Mouse (Mus musculus) thymus, postnatal 0 days (tissue): ENCODE measurements around the gene Gast. TPM values are rescaled to one million over a fixed set of nuclear protein-coding genes. Genes with fewer than 3 reads are reported as not detected.
A peak's percentile ranks its signal among the peaks of the same experiment; 100 is the strongest.
"Not testable (repeated sequence)": the region's sequence is repeated elsewhere in the genome, so short reads cannot be mapped to it uniquely, and the experiment has no call there.

ENCODE experiments used
- DNase-seq: peaks from one replicate; pipeline ENCODE4 v3.0.0-alpha.2; 2015; ENCODE audit warnings: low spot score
- polyA plus RNA-seq: library from polyadenylated mRNA; unstranded; fragments of >200 nt; fragmentation: Nextera tagmentation; extraction: Ambion mirVana; gene quantifications from 2 replicates; pipeline ENCODE4 v1.2.1, GENCODE M21; 2015

Gene Gast
- 1.9 and 2.1 TPM in 2 replicates for polyA plus RNA-seq

DNA sequence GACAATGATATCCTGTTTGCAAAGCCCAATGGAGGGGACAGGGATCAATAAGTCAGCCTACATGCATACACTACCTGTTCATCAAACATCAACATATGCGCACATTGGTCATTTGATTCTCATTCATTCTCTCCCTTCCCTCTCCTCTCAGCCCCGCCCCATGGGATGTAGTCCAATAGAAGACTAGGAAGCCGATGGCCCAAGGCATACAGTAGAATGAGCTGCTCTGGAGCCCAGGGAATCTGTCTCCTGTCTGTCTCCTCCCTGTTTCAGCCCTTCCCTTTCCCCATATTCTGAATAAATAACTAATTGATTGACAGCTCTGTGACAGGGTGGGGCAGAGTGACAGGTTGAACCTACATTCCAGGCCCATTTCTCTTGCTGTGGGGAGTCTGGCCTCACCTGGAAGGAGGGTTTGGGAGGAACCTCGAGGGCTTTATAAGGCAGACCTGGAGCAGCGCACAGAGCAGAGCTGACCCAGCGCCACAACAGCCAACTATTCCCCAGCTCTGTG is at the start of gene Gast:
TSS of gene Gast (plus strand) at position 464 of the 514 bp plus-strand sequence.
- no peak for DNase-seq

DNA sequence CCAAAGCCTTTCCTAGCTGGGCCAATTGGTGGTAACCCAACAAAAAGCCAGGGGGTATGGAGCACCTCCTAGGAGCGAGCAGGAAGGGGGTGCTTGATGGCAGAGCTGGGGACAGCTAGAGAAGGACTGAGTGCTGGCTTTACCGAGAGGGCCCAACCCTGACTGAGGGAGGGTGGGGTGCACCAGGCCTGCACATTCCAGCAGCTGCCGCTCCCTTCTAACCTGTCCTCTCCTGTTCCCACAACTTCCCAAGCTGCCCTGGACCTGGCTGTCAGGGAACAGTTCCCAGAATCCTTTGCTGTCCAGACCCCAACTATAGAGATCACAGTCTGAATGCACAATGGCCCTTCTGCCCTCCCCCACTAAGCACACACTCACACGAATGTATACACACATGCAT is 49.2 kb upstream of the Gast start:
- no peak for DNase-seq

DNA sequence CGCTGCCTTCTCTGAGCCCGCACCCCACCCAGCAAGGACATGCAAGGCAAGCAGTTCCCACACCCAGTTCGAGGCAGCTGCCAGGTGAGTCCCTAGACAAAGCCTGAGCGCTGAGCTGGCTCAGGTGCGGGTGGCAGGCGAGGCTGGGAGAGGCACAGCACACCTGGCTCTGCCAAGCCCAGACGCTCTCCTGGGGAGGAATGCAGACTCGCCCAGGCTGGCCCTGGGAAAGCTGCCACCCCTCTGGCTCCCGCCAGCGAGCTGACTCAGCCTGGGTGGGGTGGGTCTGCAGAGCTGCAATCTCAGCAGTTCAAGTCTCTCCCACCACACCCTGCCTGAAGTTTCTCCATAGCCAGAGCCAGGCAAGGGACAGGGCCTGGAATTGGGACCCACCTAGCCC is 47.2 kb upstream of the Gast start:
- no peak for DNase-seq

DNA sequence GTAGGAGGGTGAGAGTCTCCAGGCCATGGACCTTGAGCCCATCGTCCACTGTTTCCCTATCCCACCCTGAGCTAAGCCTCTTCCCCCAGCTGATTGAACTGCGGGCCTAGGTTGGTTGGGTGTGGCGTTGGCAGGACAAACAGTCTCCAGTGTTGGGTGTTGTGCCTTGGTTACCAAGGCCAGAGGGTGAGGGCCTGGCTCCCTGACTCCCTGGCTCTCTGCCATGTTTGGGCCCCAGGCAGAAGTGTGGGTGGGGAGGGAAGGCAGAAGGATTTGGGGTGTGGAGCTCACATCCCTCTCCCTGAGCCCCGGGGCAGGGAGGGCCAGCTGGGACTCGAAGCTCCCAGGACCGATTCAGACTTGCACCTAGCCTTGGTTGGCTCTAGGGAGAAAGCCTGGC is 45.3 kb upstream of the Gast start:
- no peak for DNase-seq

DNA sequence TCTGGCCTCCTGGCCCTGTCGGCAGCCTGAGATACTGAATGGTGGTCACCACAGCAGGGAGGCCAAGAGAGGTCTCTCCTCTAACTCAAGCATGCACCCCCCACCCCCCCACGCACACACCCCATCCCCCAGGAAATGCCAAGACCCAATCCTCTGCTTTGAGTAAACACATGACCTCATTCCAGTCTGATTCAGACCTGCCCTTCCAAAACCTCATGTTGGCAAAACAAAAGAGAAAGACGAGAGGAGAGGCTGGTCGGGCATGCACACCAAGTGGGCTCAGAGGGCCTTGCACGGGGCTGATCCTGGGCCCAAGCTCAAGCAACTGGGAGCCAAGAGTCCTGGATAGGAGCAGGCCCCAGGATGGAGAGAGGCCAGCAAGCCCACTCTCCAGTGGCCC is 44.0 kb upstream of the Gast start:
- DNase-seq, result no peak

DNA sequence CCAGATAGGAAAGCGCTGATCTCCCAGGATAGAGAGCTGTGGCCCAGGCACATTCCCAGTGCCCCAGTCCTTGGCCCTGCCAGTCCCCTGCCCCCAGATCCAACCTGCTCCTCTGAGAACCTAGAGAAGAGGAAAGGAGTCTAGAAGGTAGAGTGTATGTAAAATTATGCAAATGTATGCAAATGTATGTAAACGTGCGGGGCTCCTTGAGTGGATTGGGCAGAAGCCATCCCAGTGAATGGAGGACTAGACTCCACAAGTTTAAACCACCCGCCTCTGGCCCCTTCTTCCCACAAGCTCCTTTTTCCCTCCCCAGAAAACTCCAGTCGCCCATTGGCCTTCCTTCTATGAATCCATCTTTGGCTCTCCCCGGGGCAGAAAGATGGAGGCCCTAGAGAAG is 41.3 kb upstream of the Gast start:
- DNase-seq, result no peak

DNA sequence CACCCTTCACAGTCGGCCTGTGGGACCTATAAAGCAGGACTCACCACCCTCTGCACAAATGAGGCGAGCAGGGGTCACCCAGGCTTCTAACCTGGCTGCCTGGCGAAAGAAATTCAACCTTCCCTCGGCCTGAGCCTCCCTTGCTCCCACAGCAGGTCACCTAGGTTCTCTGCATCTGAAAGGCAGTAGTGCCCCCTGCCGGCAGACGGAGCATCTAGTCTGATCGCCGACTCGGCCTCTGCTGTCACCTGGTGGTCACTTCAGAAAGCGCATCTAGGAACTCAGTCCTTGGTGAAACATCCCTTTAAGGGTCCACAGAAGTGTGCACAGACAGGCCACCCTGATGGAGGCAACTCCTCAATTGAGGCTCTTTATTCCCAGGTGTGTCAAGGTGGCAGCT is 38.9 kb upstream of the Gast start:
- DNase-seq, result peak; percentile 88

DNA sequence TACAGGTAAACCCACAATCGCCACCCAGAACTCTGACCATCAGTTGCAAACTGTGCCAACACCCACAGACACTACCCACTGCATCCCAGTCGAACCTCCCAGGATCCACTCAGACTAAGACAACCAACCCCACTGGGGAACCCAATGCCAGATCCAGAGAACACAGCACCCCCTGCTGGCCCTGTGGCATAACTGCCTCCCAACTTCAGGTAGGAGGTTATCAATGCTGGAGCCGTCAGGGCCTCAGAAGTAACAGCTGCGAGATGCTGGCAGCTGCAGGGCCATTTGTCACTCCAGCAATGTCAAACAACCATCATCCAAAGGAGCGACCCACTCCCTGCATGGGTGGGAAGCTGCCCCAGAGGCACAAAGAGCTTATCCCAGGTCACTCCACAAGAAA is 36.4 kb upstream of the Gast start:
- peak; percentile 48 for DNase-seq

DNA sequence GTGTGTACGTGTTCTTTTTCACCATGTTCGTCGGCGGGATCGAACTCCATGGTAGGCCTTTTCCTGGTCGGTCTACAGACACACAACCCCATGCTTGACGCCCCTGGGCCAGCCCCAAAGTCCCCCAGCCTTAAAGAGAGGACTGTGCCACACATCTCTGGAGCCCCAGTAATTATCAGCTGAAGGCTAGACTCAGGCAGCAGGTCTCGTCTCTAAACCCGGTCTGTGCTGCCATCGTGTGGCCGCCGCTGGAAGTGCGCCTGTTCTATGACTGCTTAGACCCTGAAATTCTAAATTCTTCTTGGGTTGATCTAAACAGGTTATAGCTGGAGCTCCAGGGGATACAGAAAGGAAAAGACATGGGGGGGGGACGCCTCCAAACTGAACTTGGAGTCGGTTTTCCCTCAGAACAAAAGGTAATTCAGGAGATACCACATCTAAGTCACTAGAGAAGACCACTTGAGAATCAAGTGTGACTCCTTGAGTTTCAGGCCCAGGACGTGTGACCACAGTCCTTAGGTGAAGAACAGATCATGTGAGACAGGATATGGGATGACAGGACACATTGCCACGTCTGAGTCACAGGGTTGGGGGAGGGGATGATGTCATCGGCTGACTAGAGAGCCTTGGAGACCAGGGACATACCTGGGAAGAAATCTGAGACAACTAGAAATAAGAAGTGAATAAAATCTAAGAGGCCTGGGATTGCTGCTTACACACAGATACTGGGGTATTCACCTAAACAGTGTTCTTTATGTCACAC is 35.8 kb upstream of the Gast start:
- peak; percentile 73 for DNase-seq

DNA sequence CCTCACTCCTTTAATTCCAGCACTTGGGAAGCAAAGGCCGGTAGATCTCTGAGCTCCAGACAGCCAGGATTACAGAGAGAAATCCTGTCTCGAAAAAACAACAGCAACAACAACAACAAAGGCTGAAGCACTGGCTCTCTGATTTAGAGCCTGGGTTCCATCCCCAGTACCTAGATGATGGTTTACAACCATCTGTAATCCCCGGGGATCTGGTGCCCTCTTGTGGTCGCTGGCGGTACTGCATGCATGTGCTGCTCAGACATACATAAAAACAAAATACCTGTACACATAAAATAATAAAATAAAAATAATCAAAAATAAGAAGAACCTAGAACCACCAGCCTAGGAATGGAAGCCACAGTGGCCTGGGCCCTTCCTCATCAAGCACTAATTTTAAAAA is 33.9 kb upstream of the Gast start:
- peak; percentile 61 for DNase-seq

DNA sequence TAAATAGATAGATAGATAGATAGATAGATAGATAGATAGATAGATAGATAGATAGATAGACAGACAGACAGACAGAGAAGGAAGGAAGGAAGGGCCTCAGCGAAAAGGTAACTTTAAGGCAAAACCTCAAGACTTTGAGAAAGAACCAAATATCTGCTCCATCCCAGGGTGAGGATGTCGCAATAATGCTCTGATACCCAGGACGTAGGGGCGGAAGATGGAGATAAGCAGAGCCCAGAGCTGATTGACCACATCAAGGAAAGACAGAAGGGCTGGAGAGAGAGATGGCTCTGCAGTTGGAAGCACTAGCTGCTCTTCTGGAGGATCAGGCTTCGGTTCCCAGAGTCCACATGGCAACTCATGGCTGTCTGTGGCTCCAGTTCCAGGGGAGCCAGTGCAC is 32.9 kb upstream of the Gast start:
- no peak for DNase-seq

DNA sequence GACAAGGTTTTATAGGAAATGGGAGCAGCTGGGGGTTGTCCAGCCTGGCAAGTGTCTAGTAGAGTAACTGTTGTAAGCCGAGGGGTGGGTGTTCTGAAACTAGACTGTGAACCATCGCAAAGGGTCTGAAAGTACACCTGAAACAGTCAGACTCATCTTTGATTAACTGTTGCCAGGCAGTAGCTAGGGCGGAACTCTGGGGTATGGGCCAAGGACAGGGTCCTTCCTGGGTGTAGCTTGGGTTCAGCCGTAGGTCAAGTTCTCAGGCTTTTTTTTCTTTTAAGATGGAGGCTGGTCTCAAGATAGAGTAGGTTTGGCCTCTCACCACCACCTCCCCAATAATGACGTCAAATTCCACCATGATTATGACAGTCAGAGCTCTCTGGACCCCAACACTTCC is 26.3 kb upstream of the Gast start:
- no peak for DNase-seq

DNA sequence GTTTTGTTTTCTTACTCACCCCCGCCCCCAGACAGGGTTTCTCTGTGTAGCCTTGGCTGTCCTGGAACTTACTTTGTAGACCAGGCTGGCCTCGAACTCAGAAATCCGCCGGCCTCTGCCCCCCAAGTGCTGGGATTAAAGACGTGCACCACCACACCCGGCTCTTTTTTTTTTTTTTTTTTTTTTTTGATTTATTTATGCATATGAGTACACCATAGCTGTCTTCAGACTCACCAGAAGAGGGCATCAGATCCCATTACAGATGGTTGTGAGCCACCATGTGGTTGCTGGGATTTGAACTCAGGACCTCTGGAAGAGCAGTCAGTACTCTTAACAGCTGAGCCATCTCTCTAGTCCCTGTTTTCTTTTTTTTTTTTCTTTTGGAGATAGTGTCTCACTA is 25.5 kb upstream of the Gast start:
- not testable (repeated sequence) for DNase-seq

DNA sequence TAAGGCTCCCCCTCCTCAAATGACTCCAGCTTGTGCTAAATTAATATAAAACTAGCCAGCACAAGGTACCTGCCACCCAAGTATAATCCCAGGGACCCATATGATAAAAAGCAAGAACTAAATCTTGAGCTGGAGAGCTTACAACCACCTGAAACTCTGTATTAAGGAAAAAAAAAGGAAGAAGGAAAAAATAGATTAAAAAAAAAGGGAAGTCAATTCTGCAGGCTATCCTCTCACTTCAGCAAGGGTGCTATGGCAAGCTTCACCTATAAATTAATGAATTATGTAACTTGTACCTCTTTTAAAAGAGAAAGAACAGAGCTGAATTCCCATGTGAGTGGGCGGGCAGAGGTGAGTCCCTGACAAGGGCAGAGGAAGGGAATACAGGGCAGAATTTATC is 22.6 kb upstream of the Gast start:
- DNase-seq, result no peak

DNA sequence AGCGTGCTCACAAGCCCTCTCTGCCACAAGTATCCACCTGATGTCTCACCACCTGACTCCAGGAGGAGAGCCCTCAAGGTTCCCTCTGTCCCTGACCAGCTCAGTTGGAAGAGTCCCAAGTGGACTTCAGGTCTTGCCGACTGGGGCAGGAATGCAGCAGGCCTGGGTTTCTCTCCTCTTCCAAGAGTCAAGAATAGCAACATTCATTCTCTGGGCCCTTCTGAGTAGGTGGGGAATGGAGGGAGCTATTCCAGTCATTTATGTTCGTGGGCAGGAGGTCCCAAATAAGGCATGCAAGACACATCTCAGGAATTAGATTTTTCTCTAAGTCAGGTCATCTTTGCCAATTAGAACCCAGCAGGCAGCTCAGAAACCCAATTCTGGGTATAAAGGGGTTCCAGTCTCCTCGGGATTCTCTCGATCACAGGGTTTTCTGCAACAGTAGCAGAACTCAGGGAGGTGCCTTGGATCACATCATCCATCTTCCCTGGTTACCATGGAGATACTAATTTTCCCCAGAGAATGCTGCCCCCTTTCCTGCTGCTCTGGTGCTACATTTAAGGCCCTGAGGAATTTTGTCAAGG is 22.0 kb upstream of the Gast start:
- DNase-seq, result no peak

DNA sequence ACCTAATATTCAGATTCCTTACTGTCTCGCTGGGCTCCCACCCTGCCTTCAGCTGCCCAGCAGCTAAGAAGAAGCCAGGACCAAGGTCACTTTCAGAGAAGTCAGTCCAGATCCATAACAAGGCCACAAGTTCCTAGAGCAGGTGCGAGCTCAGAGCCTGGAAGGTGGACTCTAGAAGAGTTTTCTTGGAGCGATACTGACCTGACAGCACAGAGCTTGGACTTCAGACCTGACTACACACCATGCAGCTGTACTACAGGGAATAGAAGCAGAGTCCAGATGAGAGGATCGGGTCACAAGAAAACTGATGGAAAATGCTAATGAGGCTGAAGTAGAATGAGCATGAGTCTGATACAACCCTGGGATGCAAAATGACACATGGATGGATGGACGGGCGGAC is 20.8 kb upstream of the Gast start:
- DNase-seq, result no peak

DNA sequence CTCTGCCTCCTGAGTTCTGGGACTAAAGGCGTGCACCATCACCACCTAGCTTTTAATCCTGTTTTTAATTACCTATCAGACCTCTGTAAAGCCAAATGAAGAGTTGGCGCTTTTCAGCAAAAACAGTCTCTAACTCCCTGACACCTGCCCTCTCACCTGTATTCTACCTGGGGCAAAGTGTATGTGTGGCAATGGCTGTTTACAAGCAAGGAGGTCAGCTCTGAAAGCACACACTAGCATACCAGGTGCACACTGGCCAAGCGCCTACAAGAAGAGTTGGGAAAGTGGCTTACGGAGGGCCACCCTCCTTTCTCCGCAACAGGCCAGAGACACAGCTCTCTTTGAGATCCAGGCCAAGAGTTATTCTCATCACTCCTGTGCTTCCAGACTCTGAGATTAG is 18.8 kb upstream of the Gast start:
- DNase-seq, result no peak

DNA sequence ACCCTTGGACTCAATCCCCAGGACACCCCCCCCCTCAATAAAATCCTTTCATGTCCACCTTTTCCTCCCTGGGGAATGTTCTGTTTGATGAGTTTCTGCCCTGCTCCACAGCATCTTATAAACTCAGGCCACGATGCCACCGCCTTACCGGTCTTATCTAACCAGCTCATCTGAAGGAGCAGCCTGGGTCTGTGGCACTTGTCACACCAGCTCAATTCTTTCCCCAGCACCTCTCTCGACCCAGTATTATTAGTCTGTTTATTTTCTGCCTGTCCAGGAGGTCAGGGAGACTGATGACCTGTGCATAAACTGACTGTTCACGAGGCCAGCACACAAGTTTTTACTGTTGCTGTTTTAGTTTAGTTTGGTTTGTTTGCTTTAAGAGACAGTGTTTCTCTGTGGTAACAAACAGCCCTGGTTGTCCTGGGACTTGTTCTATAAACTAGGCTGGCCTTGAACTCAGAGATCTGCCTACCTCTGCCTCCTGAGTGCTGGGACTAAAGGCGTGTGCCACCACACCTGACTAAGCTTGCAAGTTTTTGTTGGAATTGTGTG is 16.3 kb upstream of the Gast start:
- DNase-seq, result no peak

DNA sequence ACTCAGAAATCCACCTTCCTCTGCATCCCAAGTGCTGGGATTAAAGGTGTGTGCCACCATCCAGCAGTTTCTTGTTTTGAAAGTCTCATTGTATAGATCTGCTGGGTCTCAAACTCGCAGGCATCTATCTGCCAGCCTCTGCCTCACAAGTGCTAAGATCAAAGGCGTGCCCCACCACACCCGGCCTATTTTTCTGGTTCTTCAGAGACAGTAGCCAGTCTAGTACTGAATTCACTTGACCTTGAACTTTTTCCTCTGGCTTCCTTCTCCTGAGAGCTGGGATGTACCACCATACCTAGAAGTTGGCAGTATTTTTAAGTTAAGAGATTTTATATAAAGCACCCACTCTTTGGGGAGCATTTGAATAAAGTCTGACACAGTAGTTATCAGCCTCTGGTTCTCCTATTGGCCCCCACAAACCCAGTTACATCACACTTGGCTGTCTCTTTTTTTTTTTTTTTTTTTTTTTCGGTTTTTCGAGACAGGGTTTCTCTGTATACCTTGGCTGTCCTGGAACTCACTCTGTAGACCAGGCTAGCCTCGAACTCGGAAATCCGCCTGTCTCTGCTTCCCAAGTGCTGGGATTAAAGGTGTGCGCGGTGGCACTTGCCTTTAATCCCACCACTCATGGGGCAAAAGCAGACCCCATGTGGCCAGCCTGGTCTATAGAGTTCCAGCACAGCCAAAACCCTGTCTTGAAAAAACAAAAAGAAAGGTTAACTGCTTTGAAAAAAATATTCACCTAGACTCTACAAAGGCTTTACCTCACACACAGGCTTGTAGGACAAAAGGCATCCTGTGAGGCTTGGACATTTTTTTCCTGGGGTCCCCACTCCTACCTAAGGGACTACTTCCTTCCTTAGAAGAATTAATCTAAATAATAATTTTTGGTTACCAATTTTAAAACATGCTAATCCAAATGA is 15.4 kb upstream of the Gast start:
- DNase-seq, result no peak

DNA sequence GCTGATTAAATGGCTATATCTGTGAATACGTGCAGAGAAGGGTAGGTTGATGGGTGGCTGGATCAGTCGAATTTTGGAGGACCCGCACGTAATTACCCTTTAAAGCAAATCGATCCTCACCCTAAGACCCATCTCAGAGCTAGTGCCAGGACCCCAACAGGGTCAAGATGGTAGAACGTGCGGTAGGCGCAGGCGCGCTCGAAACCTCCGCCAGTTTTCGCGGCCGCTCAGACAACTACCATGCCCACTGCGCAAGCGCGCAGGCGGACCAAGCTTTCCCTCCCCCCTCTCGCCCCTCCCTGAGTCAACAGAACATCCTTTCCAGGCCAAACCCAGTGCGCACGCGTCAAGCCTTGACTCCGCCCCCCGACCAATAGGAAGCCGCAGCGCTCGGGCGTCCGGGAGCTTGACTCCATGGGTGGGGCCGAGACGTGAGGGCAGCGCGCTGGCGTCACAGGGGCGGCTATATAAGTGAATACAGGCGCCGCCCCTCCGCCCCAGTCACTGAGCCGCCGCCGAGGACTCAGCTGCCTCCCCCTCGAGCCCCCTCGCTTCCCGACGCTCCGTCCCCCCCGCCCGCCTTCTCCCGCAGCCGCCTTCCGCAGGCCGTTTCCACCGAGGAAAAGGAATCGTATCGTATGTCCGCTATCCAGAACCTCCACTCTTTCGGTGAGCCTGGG is 14.6 kb upstream of the Gast start, which contains the start of gene Eif1:
TSS of gene Eif1 (plus strand) at position 394 of the 680 bp plus-strand sequence.
- DNase-seq, result peak; percentile 100

DNA sequence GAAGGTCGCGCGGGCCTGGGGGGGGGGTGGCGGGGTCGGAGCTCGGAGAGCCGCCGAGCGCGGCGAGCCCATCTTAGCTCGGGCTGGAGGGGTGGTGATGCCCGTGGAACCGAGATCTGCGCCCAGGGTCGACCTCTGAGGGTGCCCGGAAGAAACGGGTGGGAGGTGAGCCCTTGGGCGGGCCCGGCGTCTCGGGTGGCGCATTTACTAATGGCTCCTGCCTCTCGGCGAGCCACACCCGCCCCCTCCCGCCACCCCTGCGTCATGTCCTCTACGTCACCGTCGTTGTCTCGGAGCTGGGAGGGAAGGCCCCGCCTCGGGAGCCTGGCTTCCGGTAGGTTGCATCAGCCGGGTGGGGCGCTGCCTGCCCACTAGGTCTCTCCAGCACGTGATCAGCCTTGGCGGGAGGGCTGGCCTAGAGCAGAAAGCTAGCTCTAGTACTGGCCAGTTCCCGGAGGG is 14.0 kb upstream of the Gast start:
- DNase-seq, result peak; percentile 97
